ENCODE assay signal across 16 mouse cellular contexts in the genomic region with DNA sequence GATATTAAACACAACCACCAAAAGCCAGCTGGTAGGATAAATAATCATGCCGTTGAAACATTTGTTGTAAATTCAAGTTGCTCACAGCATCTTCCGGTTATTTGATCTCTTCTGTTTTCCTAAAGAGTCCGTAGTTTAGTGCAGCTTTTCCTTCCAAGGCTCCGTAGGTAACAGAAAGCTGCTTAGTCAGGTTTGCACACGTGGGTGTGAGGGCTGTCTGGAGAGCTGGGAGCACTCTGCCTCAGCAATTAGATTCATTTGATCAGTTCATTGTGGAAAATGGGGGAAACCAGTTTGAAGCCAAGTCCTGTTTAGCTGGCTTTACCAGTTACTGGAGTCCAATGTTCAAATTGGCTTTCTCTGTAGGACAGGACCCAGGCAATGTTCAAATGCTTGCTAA.
"Had no signal": no experiment of that assay in that cellular context is flagged by ENCODE, and none has a peak within 500 bp of the region (broad histone marks: within the 10 kb centered on the region; RNA-seq: fewer than 3 reads in every experiment).

No protein-coding gene starts in this region.

- H3K4me1 ChIP-seq: liver, embryonic 12.5 days; midbrain, embryonic 12.5 days had no signal

- H3K27ac ChIP-seq: limb, embryonic 12.5 days; liver, embryonic 12.5 days; macrophage; midbrain, embryonic 12.5 days had no signal

- H3K27me3 ChIP-seq: limb, embryonic 12.5 days; liver, embryonic 12.5 days; megakaryocyte, embryonic 14.5 days; midbrain, embryonic 12.5 days had no signal

- H3K9ac ChIP-seq: limb, embryonic 12.5 days; liver, embryonic 12.5 days; lung, embryonic 14.5 days; midbrain, embryonic 12.5 days had no signal

- ATAC-seq: inflammation-experienced regulatory T-cells, adult 6 months; liver, embryonic 12.5 days; midbrain, embryonic 16.5 days had no signal

- H3K4me2 ChIP-seq: limb, embryonic 12.5 days; liver, embryonic 12.5 days; lung, embryonic 14.5 days; midbrain, embryonic 12.5 days had no signal

- DNase-seq: kidney, adult 8-10 months; kidney, postnatal 36 days; layer of hippocampus, adult 9-11 months; layer of hippocampus, postnatal 36 days; lung, embryonic 14.5 days; lung, postnatal 14 days; right cerebral cortex, postnatal 25 days; thymus, adult 2 months; thymus, postnatal 25 days had no signal

- H3K36me3 ChIP-seq: liver, embryonic 12.5 days; midbrain, embryonic 12.5 days had no signal

- H3K9me3 ChIP-seq: limb, embryonic 12.5 days; liver, embryonic 12.5 days; megakaryocyte, embryonic 14.5 days; midbrain, embryonic 12.5 days had no signal

- H3K4me3 ChIP-seq: limb, embryonic 12.5 days; liver, embryonic 12.5 days; megakaryocyte, embryonic 14.5 days; midbrain, embryonic 12.5 days had no signal
